11 mouse cellular contexts compared by ENCODE assay signal in the genomic region with DNA sequence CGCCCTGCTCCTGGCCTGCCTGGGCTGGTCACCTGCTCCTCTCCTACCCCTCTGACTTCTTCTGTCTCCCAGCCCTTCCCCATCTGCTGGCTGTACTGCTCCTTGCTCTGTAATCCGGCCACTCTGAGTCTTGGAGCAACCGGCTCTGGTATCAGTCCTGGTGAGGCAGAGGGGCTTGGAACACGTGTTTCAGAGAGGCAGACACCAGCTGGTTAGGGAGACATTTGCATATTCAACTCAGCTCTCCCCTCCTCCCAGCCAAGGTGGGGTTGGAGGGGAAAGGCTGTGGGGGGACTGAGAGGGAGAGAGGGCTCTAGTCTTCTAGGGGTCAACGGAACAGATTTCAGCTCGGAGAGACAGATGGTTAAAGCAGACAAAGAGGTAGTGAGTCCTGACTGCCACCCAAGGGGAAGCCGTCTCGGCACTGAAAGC.
A peak's percentile ranks its signal among the peaks of the same experiment; 100 is the strongest.
DNase-seq lines count a peak whose midpoint lies in the region; ATAC-seq lines count a peak whose summit lies in the region.
"Had no signal": no experiment of that assay in that cellular context is flagged by ENCODE, and none has a peak within 500 bp of the region (broad histone marks: within the 10 kb centered on the region; RNA-seq: fewer than 3 reads in every experiment).

No protein-coding gene starts in this region.

- H3K4me2 ChIP-seq in embryonic facial prominence, embryonic 11.5 days (ENCODE audit: low read depth, low read length), result no peak overlapping the region
- H3K4me2 ChIP-seq in hindbrain, embryonic 12.5 days (replicated peaks), result no peak overlapping the region
- H3K4me2 ChIP-seq in midbrain, embryonic 15.5 days, result no peak overlapping the region
- no peak overlapping the region for H3K4me2 ChIP-seq in kidney, embryonic 16.5 days (replicated peaks; ENCODE audit: low read depth, low read length)

- H3K27me3 ChIP-seq in embryonic facial prominence, embryonic 11.5 days (ENCODE audit: control insufficient read depth, insufficient read depth, low read length), result no peaks in the 10 kb centered on the region
- no peaks in the 10 kb centered on the region; the same call in 1 of the 2 replicates for H3K27me3 ChIP-seq in hindbrain, embryonic 12.5 days
- H3K27me3 ChIP-seq in midbrain, embryonic 15.5 days (replicated peaks), result no peaks in the 10 kb centered on the region
- no peaks in the 10 kb centered on the region for H3K27me3 ChIP-seq in kidney, embryonic 16.5 days (ENCODE audit: insufficient read depth, low read length)

- H3K27ac ChIP-seq in embryonic facial prominence, embryonic 11.5 days (replicated peaks; ENCODE audit: low read depth, low read length), result no peak overlapping the region
- peak overlapping the region; percentile 58 for H3K27ac ChIP-seq in hindbrain, embryonic 12.5 days
- no peak overlapping the region for H3K27ac ChIP-seq in midbrain, embryonic 15.5 days
- H3K27ac ChIP-seq in kidney, embryonic 16.5 days (ENCODE audit: low read length), result no peak overlapping the region

- ATAC-seq in embryonic facial prominence, embryonic 11.5 days (replicated peaks; ENCODE audit: insufficient number of reproducible peaks, low FRiP score, low TSS enrichment, low read depth), result peak; percentile 71
- ATAC-seq in hindbrain, embryonic 12.5 days (ENCODE audit: low FRiP score), result peak; percentile 82
- peak; percentile 46 for ATAC-seq in midbrain, embryonic 15.5 days (replicated peaks)
- no peak for ATAC-seq in kidney, embryonic 16.5 days (ENCODE audit: low FRiP score, low TSS enrichment)
- ATAC-seq: CD4-positive, CD25-positive, alpha-beta regulatory T cell, adult 4 months had no signal

- H3K4me3 ChIP-seq in embryonic facial prominence, embryonic 11.5 days (ENCODE audit: low read depth, low read length), result no peak overlapping the region
- no peak overlapping the region for H3K4me3 ChIP-seq in hindbrain, embryonic 12.5 days
- no peak overlapping the region for H3K4me3 ChIP-seq in midbrain, embryonic 15.5 days
- no peak overlapping the region for H3K4me3 ChIP-seq in kidney, embryonic 16.5 days (ENCODE audit: low read length)
- H3K4me3 ChIP-seq: megakaryocyte, embryonic 14.5 days had no signal

- DNase-seq in ES-CJ7 (ENCODE audit: low read depth, low spot score), result peak; percentile 64
- peak; percentile 40 for DNase-seq in embryonic facial prominence, embryonic 11.5 days (ENCODE audit: low spot score)
- DNase-seq in frontal cortex, postnatal 10 days (ENCODE audit: low spot score in 2 of 2), result no peak
- DNase-seq in adrenal gland, postnatal 14 days, result no peak
- DNase-seq in spleen, adult 12 weeks (ENCODE audit: low spot score), result no peak
- DNase-seq: kidney, postnatal 36 days had no signal

- H3K36me3 ChIP-seq in embryonic facial prominence, embryonic 11.5 days (replicated peaks; ENCODE audit: control insufficient read depth, insufficient read depth, low read depth, low read length), result no peaks in the 10 kb centered on the region
- H3K36me3 ChIP-seq in hindbrain, embryonic 12.5 days, result no peaks in the 10 kb centered on the region
- H3K36me3 ChIP-seq in midbrain, embryonic 15.5 days (replicated peaks), result no peaks in the 10 kb centered on the region
- no peaks in the 10 kb centered on the region for H3K36me3 ChIP-seq in kidney, embryonic 16.5 days (ENCODE audit: insufficient read depth, low read length)

- WGBS in embryonic facial prominence, embryonic 11.5 days, result 14% methylated on average over 8 of the region's 8 CpGs
- 13% methylated on average over 8 of the region's 8 CpGs for WGBS in hindbrain, embryonic 12.5 days
- WGBS in midbrain, embryonic 15.5 days, result 11% methylated on average over 8 of the region's 8 CpGs
- WGBS in kidney, embryonic 16.5 days, result 17% methylated on average over 8 of the region's 8 CpGs

- H3K9ac ChIP-seq in embryonic facial prominence, embryonic 11.5 days (replicated peaks; ENCODE audit: low read length), result no peak overlapping the region
- H3K9ac ChIP-seq in hindbrain, embryonic 12.5 days, result no peak overlapping the region
- no peak overlapping the region for H3K9ac ChIP-seq in midbrain, embryonic 15.5 days
- no peak overlapping the region for H3K9ac ChIP-seq in kidney, embryonic 16.5 days (replicated peaks; ENCODE audit: low read length)

- no peaks in the 10 kb centered on the region; the same call in 1 of the 2 replicates for H3K4me1 ChIP-seq in embryonic facial prominence, embryonic 11.5 days (ENCODE audit: control insufficient read depth, insufficient read depth, low read length)
- peaks cover 36% of the 10 kb centered on the region for H3K4me1 ChIP-seq in hindbrain, embryonic 12.5 days
- peaks cover 24% of the 10 kb centered on the region for H3K4me1 ChIP-seq in midbrain, embryonic 15.5 days
- no peaks in the 10 kb centered on the region for H3K4me1 ChIP-seq in kidney, embryonic 16.5 days (ENCODE audit: insufficient read depth, low read length)
- H3K4me1 ChIP-seq: megakaryocyte, embryonic 14.5 days had no signal

- H3K9me3 ChIP-seq in embryonic facial prominence, embryonic 11.5 days (replicated peaks; ENCODE audit: control insufficient read depth, low read length), result no peaks in the 10 kb centered on the region
- H3K9me3 ChIP-seq in hindbrain, embryonic 12.5 days (replicated peaks), result no peaks in the 10 kb centered on the region
- no peaks in the 10 kb centered on the region for H3K9me3 ChIP-seq in midbrain, embryonic 15.5 days
- H3K9me3 ChIP-seq in kidney, embryonic 16.5 days (ENCODE audit: low read length), result no peaks in the 10 kb centered on the region
- H3K9me3 ChIP-seq: megakaryocyte, embryonic 14.5 days had no signal

Comparison
In these comparisons a context has a peak if more than half of its experiments do, and no peak if none do; other contexts are left out.
1. DNase-seq: peak in ES-CJ7 (single experiment) and embryonic facial prominence, embryonic 11.5 days (single experiment); none in frontal cortex, postnatal 10 days (0 of 2), adrenal gland, postnatal 14 days (single experiment) and spleen, adult 12 weeks (single experiment).